Mouse (Mus musculus): ENCODE results near the gene 1110008P14Rik.

Gene 1110008P14Rik

GRCm38 (mm10) chr2:32408429-32409424 is 27.0 kb upstream of the 1110008P14Rik start:
- DNase-seq = no peak

DNA sequence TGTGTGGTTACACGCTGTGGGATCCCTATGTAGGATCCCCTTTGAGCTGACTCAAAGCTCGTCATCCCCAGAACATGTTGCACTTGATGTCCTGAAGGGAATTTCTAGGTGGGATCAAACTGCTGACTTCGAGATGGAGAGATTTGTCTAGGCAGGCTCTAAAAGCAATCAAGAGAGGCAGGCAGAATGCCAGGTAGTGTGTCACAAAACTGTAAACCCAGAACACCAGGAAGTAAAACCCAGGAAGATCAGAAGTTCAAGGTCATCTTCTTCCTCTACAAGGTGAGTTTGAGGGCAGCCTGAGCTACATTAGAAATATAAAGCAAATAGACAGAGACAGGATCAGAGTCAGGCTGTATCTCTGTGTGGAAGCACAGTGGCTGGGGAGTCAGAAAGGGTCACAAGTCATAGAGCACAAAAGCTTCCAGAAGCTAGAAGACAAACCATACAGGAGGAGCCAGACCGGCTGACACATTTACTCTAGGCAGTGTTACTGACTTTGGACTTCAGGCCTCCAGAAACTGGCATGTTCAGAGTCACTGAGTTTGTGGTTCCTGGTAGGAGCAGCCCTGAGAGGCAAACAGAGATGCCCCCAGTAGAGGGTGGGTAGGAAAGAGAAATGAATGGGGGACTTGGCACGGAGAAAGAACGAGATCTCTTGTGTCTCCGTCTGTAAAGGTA is 25.5 kb upstream of the 1110008P14Rik start:
- DNase-seq = no peak

- peak; percentile 91 for DNase-seq
Observed at GRCm38 (mm10) chr2:32404663-32405062, 22.9 kb upstream of the 1110008P14Rik start.

- no peak for DNase-seq
Observed at GRCm38 (mm10) chr2:32396695-32397094, 15.0 kb upstream of the 1110008P14Rik start.

DNA sequence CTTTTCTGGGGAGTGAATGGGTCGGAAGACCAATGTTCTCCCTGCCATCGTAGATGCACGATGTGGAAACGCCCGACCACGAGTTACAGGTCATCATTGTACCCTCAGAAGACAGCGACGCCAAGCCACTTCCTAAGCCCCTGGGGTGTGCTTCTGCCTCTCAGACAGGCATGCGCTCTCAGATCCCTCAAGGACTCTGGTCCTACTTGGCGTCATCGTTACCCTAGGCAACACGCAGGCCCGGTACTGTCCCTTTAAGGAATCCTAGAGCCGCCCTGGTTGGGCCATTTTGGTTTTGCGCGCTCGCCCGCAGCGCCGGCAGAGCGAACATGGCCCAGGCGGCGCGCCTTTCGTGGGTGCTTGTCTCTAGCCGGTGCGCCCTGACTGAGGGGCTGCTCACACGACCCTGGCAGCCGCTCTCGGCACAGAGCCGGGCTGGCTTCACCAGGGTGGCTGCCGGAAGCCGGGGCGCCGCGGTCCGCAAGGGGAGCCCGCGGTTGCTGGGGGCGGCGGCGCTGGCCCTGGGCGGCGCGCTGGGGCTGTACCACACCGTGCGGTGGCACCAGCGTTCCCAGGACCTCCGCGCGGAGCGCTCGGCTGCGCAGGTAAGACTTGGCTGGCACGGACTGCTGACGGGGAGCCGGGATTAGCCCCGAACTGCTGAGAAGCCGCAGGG is 14.3 kb upstream of the 1110008P14Rik start:
- peak; percentile 92 for DNase-seq

GRCm38 (mm10) chr2:32395484-32395945 is 13.8 kb upstream of the 1110008P14Rik start, which contains the start of gene Ptges2:
Gene Ptges2, plus strand, starts transcription at chr2:32395896.
- DNase-seq = peak; percentile 92

GRCm38 (mm10) chr2:32394973-32395372 is 13.2 kb upstream of the 1110008P14Rik start:
- DNase-seq = no peak

- DNase-seq = no peak
Observed at GRCm38 (mm10) chr2:32392063-32392462, 10.3 kb upstream of the 1110008P14Rik start.

DNA sequence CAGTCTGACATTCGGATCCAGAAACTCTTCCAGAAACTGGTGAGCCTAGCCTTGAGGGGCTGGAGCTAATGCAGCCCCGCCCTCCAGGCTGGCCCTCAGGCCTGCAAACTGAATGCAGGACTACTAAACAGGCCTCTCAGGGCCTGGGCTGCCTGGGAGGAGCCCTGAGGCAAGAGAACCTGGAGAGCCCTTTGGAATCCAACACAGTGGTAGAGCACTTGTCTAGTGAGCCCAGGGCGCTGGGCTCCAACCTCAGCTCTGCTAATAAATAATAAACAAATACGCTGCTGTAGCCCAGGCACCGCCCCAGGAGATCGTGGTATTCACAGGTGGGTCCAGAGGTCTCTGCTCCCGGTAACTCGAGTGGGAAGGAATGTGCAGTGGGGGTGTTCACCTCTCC is 9.1 kb upstream of the 1110008P14Rik start:
- DNase-seq = no peak

DNA sequence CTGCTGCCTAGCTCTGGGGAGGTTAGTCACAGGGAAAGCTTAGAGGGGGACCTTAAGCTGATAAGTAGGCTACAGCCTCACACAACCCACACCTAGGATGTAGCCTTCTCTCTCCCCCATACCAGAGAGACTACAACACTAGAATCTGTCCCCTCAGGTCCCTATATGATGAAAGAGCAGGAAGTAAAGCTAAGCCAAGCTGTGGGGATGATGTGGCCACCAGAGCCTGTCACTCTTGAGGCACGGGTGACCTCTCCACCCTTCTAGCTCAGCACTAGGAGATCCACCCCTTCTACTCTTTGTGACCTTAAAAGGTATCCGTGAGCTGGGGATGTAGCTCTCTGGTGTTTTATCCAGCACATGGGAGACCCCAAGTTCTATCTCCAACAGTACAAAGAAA is 7.4 kb upstream of the 1110008P14Rik start:
- DNase-seq = no peak

DNA sequence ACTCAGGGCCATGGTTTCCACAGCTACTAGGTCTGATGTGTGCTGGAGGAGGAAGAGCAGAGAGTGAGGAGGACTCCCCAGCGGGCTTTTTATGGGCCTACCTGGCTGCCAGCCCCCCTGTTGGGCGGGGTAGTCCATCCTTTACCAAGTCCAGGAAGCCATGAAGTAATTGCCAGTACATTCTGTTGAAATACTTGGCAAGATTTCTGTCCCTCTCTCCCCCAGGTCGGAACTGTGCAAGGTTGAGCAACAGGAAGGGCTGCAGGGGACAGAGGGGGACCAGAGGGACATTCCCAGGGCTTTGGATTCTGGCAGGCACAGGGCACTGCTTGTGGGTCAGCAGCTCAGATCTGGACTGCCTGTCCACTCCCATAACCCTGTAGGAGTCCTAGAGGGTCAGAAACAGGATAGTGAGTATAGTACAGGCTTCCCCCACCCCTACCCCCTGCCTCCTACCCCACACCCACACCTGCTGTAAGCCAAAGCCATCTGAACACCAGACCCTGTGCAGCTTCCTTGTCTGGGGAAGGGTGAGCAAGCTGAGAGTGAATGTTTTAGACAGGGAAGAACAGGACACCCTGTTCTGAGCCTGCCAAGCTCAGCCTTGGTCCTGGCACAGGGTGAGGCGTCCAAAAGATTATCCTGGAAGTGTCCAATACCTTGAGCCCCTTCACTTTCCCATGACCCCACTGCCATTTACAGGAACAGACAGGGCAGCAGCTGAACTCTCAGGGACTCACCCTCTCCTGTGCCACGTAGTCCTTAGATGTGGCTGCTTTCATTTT is 6.2 kb upstream of the 1110008P14Rik start, which contains the start of gene Lcn2:
Gene Lcn2, minus strand, starts transcription at position 547 of the 785 bp plus-strand sequence.
- DNase-seq = no peak

- DNase-seq = no peak
Observed at GRCm38 (mm10) chr2:32382689-32383088, 951 bp upstream of the 1110008P14Rik start.

GRCm38 (mm10) chr2:32381141-32381774 is 480 bp downstream of the 1110008P14Rik start:
- DNase-seq = no peak

GRCm38 (mm10) chr2:32380001-32380500 is 1.7 kb downstream of the 1110008P14Rik start:
- no peak for DNase-seq

- no peak for DNase-seq
Observed at GRCm38 (mm10) chr2:32376963-32377362, 4.8 kb downstream of the 1110008P14Rik start.

GRCm38 (mm10) chr2:32375317-32375940 is 6.3 kb downstream of the 1110008P14Rik start:
- DNase-seq = no peak

DNA sequence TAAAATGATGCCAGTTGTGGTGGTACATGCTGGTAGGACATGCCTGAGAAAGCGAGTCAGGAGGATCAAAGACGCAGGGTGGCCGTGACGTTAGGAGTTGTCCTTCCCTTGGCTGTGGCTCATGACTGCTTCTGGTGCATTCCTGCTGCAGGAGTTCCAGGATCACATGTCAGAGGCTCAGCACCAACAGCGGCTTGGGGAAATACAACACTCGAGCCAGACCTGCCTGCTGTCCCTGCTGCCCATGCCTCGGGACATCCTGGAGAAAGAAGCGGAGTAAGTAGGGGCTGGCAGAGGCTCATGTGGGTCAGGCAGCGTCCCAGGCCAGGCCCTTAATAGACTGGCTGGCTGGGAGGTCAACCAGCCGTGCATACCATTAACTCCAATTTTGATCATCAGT is 7.5 kb downstream of the 1110008P14Rik start:
- no peak for DNase-seq

- DNase-seq = no peak
Observed at GRCm38 (mm10) chr2:32367315-32367714, 14.4 kb downstream of the 1110008P14Rik start.

GRCm38 (mm10) chr2:32364121-32364520 is 17.6 kb downstream of the 1110008P14Rik start:
- DNase-seq = no peak

DNA sequence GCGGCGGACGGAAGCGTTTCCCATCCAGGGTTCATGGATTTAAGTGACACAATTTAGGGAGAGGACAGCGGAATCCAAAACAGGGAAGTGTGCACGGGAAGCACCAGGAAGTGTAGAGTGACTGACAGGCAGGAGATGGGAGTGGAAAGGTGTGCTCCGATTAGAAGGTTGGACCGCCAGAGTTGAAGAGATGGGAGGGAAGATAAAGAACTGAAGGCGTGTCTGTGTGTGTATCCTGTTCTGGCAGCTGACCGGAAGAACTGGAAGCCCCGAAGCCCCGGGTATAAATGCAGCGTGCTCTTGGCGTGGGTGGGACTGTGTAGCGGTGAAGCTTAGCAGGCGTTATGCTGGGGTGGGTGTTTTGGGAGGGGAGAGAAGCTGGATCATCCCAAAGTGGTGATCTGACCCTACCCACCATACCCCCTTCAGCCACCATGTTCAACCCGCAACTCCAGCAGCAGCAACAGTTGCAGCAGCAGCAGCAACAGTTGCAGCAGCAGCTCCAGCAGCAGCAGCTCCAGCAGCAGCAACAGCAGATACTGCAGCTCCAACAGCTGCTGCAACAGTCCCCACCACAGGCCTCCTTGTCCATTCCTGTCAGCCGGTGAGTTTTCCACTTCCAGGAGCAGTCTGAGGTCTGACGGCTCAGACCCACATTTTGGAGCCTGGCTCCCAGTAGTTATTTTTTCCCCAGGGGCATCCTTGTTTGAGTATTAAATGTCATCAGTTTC is 18.2 kb downstream of the 1110008P14Rik start:
- DNase-seq = no peak

Measured in cerebellum, adult 9-11 months (tissue).